Mouse (Mus musculus) kidney, postnatal 10 days (tissue): ENCODE measurements around the gene Dph2.

ENCODE experiments used
- DNase-seq: peaks from one replicate; pipeline ENCODE4 v3.0.0; 2021; ENCODE audit warnings: mixed read lengths

The Dph2 gene

GRCm38 (mm10) chr4:117908834-117909453 is 17.1 kb upstream of the Dph2 start:
- DNase-seq: no peak

- DNase-seq: no peak
Measured at GRCm38 (mm10) chr4:117906196-117906595, 14.4 kb upstream of the Dph2 start.

- no peak for DNase-seq
Measured at GRCm38 (mm10) chr4:117904761-117905160, 12.9 kb upstream of the Dph2 start.

- DNase-seq: no peak
Measured at GRCm38 (mm10) chr4:117904094-117904493, 12.3 kb upstream of the Dph2 start.

GRCm38 (mm10) chr4:117898111-117898510 is 6.3 kb upstream of the Dph2 start:
- DNase-seq: no peak

- no peak for DNase-seq
Measured at GRCm38 (mm10) chr4:117896031-117896430, 4.2 kb upstream of the Dph2 start.

GRCm38 (mm10) chr4:117895339-117895738 is 3.5 kb upstream of the Dph2 start:
- no peak for DNase-seq

GRCm38 (mm10) chr4:117894601-117895000 is 2.8 kb upstream of the Dph2 start:
- DNase-seq: no peak

- DNase-seq: peak; percentile 87
Measured at GRCm38 (mm10) chr4:117893376-117893775, 1.5 kb upstream of the Dph2 start.

- no peak for DNase-seq
Measured at GRCm38 (mm10) chr4:117890750-117891149, 1.1 kb downstream of the Dph2 start.

GRCm38 (mm10) chr4:117890031-117890430 is 1.8 kb downstream of the Dph2 start:
- DNase-seq: no peak

- no peak for DNase-seq
Measured at GRCm38 (mm10) chr4:117889471-117889870, 2.4 kb downstream of the Dph2 start.

GRCm38 (mm10) chr4:117887920-117888319 is 3.9 kb downstream of the Dph2 start:
- no peak for DNase-seq

GRCm38 (mm10) chr4:117887133-117887532 is 4.7 kb downstream of the Dph2 start, which contains the start of gene Atp6v0b:
Gene Atp6v0b (minus strand): TSS chr4:117887333.
- peak; percentile 98 for DNase-seq

- DNase-seq: peak; percentile 54
Measured at GRCm38 (mm10) chr4:117886644-117887043, 5.2 kb downstream of the Dph2 start.

- no peak for DNase-seq
Measured at GRCm38 (mm10) chr4:117885994-117886393, 5.8 kb downstream of the Dph2 start.

GRCm38 (mm10) chr4:117885093-117885492 is 6.7 kb downstream of the Dph2 start:
- DNase-seq: no peak

GRCm38 (mm10) chr4:117884146-117884545 is 7.7 kb downstream of the Dph2 start:
- DNase-seq: no peak

GRCm38 (mm10) chr4:117882701-117883691 is 8.8 kb downstream of the Dph2 start, which contains the start of gene B4galt2:
Gene B4galt2 (minus strand): TSS chr4:117883487.
- peak; percentile 79 for DNase-seq

- DNase-seq: no peak
Measured at GRCm38 (mm10) chr4:117878703-117879102, 13.1 kb downstream of the Dph2 start.

GRCm38 (mm10) chr4:117878301-117878700 is 13.5 kb downstream of the Dph2 start:
- no peak for DNase-seq

- DNase-seq: no peak
Measured at GRCm38 (mm10) chr4:117873615-117874014, 18.2 kb downstream of the Dph2 start.

GRCm38 (mm10) chr4:117872471-117872886 is 19.4 kb downstream of the Dph2 start, which contains the start of gene Ccdc24:
Gene Ccdc24 (minus strand): TSS chr4:117872557.
- DNase-seq: peak; percentile 57

GRCm38 (mm10) chr4:117871787-117872186 is 20.0 kb downstream of the Dph2 start:
- no peak for DNase-seq
